Mouse (Mus musculus) ES-E14 (cell line): ENCODE results near the gene Grid1. TPM values are rescaled to one million over a fixed set of nuclear protein-coding genes. Genes with fewer than 3 reads are reported as not detected.

Experiments used
- DNase-seq: peaks from one replicate; pipeline ENCODE4 v3.0.0-alpha.2; 2013; ENCODE audit warnings: low read depth, low spot score
- H3K27ac ChIP-seq: 2 replicates; pipeline ENCODE4 v1.5.1; 2012; ENCODE audit warnings: low read depth, mild to moderate bottlenecking, low read length, moderate library complexity, mixed read lengths; ENCODE audit not compliant: poor library complexity, insufficient read depth, severe bottlenecking
- H3K36me3 ChIP-seq: 2 replicates; pipeline ENCODE4 v1.6.1; 2012; ENCODE audit warnings: mild to moderate bottlenecking, low read length, moderate library complexity, mixed read lengths; ENCODE audit not compliant: control insufficient read depth, poor library complexity, insufficient read depth, severe bottlenecking
- H3K4me1 ChIP-seq, 2 experiments: fragments of 150-350 bp in 1 of 2; sonication (generic) in 1 of 2; 2 replicates each; pipeline ENCODE4 v1.6.1; 2012; ENCODE audit warnings: low read length in 2 of 2, mild to moderate bottlenecking in 1 of 2, mixed read lengths in 1 of 2; ENCODE audit not compliant: control insufficient read depth in 2 of 2, insufficient read depth in 2 of 2, poor library complexity in 1 of 2
- H3K4me3 ChIP-seq, 2 experiments: fragments of 150-350 bp in 1 of 2; sonication (generic) in 1 of 2; 2 replicates each; pipeline ENCODE4 v1.5.1; 2012; ENCODE audit warnings: low read length in 2 of 2, low read depth in 1 of 2, mild to moderate bottlenecking in 1 of 2, mixed read lengths in 1 of 2; ENCODE audit not compliant: insufficient read depth in 1 of 2, poor library complexity in 1 of 2, severe bottlenecking in 1 of 2
- H3K9ac ChIP-seq: 2 replicates; pipeline ENCODE4 v1.6.1; 2012; ENCODE audit warnings: low read depth, mild to moderate bottlenecking, low read length, mixed read lengths; ENCODE audit not compliant: poor library complexity, insufficient read depth, severe bottlenecking
- H3K9me3 ChIP-seq: fragments of 150-350 bp; sonication (generic); 2 replicates; pipeline ENCODE4 v1.6.1; 2012; ENCODE audit warnings: low read depth, mild to moderate bottlenecking, low read length; ENCODE audit not compliant: control insufficient read depth, insufficient read depth
- CHD2 ChIP-seq: IDR thresholded peaks from 2 replicates; pipeline ENCODE4 v1.6.1; 2014; ENCODE audit warnings: mild to moderate bottlenecking, low read depth, low read length, inconsistent platforms
- HCFC1 ChIP-seq: IDR thresholded peaks from 2 replicates; pipeline ENCODE4 v1.6.1; 2012; ENCODE audit warnings: low read length, inconsistent platforms, borderline replicate concordance; ENCODE audit not compliant: insufficient read depth
- MAFK ChIP-seq: IDR thresholded peaks from 2 replicates; pipeline ENCODE4 v1.6.1; 2014; ENCODE audit warnings: mild to moderate bottlenecking, low read depth, low read length, inconsistent platforms; ENCODE audit not compliant: insufficient read depth
- ZC3H11A ChIP-seq: IDR thresholded peaks from 2 replicates; pipeline ENCODE4 v1.6.1; 2012; ENCODE audit warnings: low read depth, mild to moderate bottlenecking, inconsistent platforms, low read length, borderline replicate concordance
- ZNF384 ChIP-seq: IDR thresholded peaks from 2 replicates; pipeline ENCODE4 v1.6.1; 2012; ENCODE audit warnings: low read depth, low read length, inconsistent platforms
- in situ Hi-C, 2 experiments: fragments of 600-800 bp; cut with MboI; formaldehyde crosslinking; loops; one replicate each; pipeline ENCODE4 v1.15.1; 2025; ENCODE audit warnings: low sequenced_read_pairs in 2 of 2, inconsistent platforms in 1 of 2; ENCODE audit not compliant: unreplicated experiment in 2 of 2
- total RNA-seq: library from RNA; depleted of rRNA; stranded (reverse); fragments of 300-350 nt; gene quantifications from 2 replicates; pipeline ENCODE4 v1.2.3, GENCODE M21; 2012

Grid1 gene
- total RNA-seq, 1 experiment: 0.54 TPM

DNA sequence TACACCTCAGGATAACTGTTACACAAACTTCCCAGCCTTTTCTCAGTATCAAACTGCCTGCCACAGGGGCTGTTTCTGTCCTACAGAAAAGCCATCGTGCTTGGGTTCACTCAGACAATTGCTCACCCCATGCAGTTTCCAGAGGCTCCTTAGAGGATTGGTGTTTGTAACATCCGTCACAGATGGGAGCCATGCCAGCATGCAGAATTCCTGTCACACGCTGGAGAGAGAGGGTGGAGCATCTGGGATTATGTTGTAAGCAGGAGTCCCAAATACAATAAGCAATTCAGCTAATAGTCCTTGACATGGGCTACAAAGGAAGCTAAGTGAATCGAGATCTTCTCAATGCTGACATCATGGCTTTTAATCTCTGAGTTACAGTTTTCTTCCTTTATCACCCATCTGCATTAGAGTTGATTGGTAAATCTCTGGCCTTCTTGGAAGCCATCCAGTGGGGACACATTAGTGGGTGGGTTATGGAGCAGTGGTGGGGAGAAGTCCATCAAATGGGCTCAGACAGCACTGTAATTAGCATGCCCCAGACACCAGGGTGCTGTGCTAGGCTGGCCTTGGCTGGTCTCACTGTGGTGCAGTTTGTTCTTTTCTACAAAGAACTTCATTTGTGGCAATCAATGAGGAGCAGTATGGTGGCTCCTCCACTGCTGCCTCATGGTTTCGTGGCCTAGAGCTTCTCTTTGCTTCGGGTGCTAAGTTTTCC is 149.4 kb downstream of the Grid1 start:
- no peak for DNase-seq
- in situ Hi-C loops: loop anchor here in 1 of 2 experiments (25.0 kb wide), 1 partner anchor 107 kb away; no protein-coding TSS in a partner anchor
- H3K4me1 ChIP-seq: no peaks in the 10 kb centered on the region

DNA sequence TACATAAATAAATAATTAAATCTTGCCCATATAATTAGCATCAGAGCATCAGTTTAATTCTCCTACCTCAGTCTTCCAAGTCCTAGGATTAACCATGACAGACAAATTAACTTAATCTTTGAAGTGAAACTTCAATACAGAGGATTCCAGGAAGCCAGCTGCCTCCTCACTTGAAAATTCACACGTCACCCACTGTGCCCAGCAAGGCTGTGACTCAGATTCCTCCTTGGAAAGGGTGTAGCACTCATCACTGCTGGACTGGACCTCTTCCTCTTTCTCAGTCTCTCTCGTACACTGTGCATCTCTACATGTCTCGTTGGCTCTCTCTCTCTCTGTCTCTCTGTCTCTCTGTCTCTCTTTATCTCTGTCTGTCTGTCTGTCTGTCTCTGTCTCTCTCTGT is 153.0 kb downstream of the Grid1 start:
- TF ChIP-seq HCFC1: no peak
- TF ChIP-seq ZC3H11A: no peak
- TF ChIP-seq MAFK: no peak
- no peak for TF ChIP-seq ZNF384
- no peak for TF ChIP-seq CHD2
- in situ Hi-C loops: loop anchor here in 1 of 2 experiments (25.0 kb wide), 1 partner anchor 111 kb away; no protein-coding TSS in a partner anchor
- DNase-seq: no peak

More for the DNA sequence above, 149.4 kb downstream of the Grid1 start:
- no peak overlapping the region for H3K4me3 ChIP-seq
- no peaks in the 10 kb centered on the region for H3K36me3 ChIP-seq
- H3K9ac ChIP-seq: no peak overlapping the region
- TF ChIP-seq MAFK (no peak), ZC3H11A (no peak), HCFC1 (no peak), ZNF384 (no peak), CHD2 (no peak)
- H3K27ac ChIP-seq: no peak overlapping the region
- no peaks in the 10 kb centered on the region for H3K9me3 ChIP-seq

DNA sequence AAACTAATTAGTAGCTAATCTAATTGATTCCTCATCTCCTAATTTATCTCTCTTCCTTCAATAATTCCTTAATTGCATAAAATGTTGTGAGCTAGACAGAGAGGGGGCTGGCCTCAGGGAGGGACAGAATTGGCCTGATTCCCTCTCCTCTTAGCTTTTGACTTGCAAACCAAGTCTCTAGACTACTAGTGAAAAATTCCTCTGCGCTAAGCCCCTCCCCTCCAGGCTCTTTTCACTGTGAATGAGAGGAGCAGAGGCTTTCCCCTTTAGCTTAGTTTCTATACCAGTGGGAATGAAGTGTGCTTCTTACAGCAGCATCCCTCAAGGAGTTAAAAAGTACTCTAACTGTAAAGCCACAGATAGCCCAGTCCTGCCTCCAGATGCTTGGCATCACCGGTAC is 160.8 kb downstream of the Grid1 start:
- Histone ChIP-seq H3K9me3 (no peaks in the 10 kb centered on the region), H3K9ac (no peak overlapping the region), H3K27ac (no peak overlapping the region), H3K4me3 (no peak overlapping the region), H3K36me3 (no peaks in the 10 kb centered on the region), H3K4me1 (peaks cover 0 to 3% of the 10 kb centered on the region in 2 experiments; a peak in 3 of 4 replicates)
- in situ Hi-C loops: no loop called here
- TF ChIP-seq MAFK: no peak
- TF ChIP-seq CHD2: no peak
- peak; percentile 26 for DNase-seq

More for the DNA sequence above, 153.0 kb downstream of the Grid1 start:
- Histone ChIP-seq H3K27ac (no peak overlapping the region), H3K4me1 (no peaks in the 10 kb centered on the region), H3K4me3 (no peak overlapping the region), H3K9ac (no peak overlapping the region), H3K36me3 (no peaks in the 10 kb centered on the region), H3K9me3 (no peaks in the 10 kb centered on the region)

DNA sequence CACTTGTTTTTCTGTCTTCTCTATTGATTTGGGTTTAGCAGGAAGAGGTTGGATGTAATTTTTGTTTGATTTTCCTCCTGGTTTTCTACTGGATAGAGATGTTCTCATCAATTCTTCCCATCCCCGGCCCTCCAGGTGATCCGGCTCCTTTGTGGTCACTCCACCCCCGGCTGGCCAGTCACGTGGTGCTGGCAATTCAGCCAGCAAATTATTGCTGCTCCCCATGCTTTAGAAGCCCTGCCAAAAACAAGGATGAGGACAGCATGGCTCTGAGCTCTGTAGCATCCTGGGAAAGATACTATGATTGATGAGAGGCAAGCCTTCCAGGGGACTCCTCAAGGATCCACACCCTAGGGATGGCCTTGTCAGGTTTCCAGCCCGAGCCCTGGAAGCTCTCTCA is 169.2 kb downstream of the Grid1 start:
- in situ Hi-C loops: no loop called here
- Histone ChIP-seq H3K4me1 (no peaks in the 10 kb centered on the region), H3K9me3 (no peaks in the 10 kb centered on the region), H3K36me3 (no peaks in the 10 kb centered on the region), H3K4me3 (no peak overlapping the region), H3K27ac (no peak overlapping the region), H3K9ac (no peak overlapping the region)
- no peak for DNase-seq
- TF ChIP-seq ZNF384: no peak
- TF ChIP-seq HCFC1: no peak
- no peak for TF ChIP-seq CHD2
- TF ChIP-seq ZC3H11A: no peak
- no peak for TF ChIP-seq MAFK

DNA sequence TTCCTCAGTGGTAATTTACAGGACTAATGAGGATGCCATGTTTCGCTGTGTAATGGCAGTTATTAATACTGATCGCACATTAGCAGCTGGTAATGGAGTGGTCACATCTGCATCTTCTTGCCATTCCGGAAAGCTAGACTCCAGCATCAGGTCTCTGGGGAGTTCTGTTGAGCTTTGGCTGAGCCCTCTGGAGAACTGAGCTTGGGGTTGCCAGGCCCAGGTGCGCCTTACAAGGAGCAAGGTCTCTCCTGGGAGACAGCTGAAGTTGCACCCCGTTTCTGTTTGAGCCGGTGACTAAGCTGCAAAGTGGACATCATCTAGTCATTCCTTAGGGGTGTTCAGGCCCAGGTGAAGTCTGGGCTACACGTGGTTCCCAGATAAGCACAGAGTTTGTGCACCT is 186.8 kb downstream of the Grid1 start:
- in situ Hi-C loops: no loop called here
- Histone ChIP-seq H3K4me3 (no peak overlapping the region), H3K27ac (no peak overlapping the region), H3K4me1 (0 out of 4 replicates have a peak, but pooled peaks cover 0 to 1% of the 10 kb centered on the region in 2 experiments), H3K9ac (no peak overlapping the region), H3K9me3 (no peaks in the 10 kb centered on the region), H3K36me3 (no peaks in the 10 kb centered on the region)
- TF ChIP-seq MAFK: no peak
- no peak for TF ChIP-seq CHD2
- TF ChIP-seq HCFC1: no peak
- no peak for TF ChIP-seq ZNF384
- TF ChIP-seq ZC3H11A: no peak
- no peak for DNase-seq
